Mouse (Mus musculus) bone marrow macrophage, adult 2 months (primary cell): Measurements from ENCODE around the gene Clpsl2.

ENCODE experiments used
- CTCF ChIP-seq: IDR thresholded peaks from 2 replicates; pipeline ENCODE4 v1.5.1; 2012; ENCODE audit warnings: low read depth, mild to moderate bottlenecking, low read length, moderate library complexity
- POLR2A ChIP-seq: IDR thresholded peaks from 2 replicates; pipeline ENCODE4 v1.6.1; 2012; ENCODE audit warnings: mild to moderate bottlenecking, low read depth, low read length, borderline replicate concordance

- TF ChIP-seq CTCF (no peak), POLR2A (no peak)
Observed at GRCm38 (mm10) chr17:28520561-28520960, 28.6 kb upstream of the Clpsl2 start.
